Mouse (Mus musculus): Measurements from ENCODE around the gene Gpr50. TPM values are rescaled to one million over a fixed set of nuclear protein-coding genes. Genes with fewer than 3 reads are reported as not detected.

Gpr50 gene
- total RNA-seq (2022), result under 1 TPM in 2 of 4 experiments, not detected in 2; 0.14 to 0.64 TPM

DNA sequence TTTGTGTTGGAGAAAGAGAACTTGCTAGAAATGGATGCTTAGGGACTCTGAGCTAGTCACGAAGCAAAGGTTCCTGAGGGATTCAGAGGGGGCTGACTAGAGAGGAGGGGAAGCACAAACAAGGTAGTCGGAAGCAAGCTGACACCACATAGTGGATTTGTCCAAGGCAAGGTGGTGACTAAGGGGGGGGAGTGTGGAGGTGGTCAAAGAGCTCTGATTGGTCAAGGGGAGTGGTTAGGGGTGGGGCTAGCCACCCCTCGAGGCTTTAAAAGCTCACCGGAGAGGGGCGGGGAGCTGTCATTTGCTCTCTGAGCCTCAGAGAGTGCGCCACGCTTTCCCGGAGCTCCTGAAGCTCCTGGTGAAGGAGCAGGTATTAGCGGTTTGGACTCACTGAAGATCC is at the start of gene Gpr50:
Gene Gpr50 (plus strand): TSS at position 294 of the 400 bp plus-strand sequence.
- no peak for DNase-seq (ENCODE audit: low spot score in 2 of 2)

DNA sequence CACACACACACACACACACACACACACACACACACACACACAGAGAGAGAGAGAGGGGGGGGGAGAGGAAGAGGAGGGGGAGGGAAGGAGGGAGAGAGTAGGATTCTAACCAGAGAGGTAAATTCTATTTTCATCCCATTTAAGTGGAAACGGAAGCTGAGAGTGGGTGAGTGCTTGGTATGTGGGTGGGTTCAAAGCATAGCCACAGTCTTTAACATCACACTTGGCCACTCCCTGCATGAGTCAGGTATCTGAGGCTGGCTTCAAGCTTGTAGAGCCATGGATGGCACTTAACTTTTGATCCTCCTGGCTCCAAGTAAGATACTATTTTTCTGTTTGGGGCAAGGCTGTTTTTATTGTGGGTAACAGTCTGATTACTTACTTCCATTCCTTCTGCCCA is 41.2 kb upstream of the Gpr50 start:
- DNase-seq (ENCODE audit: low spot score in 2 of 2), result no peak

DNA sequence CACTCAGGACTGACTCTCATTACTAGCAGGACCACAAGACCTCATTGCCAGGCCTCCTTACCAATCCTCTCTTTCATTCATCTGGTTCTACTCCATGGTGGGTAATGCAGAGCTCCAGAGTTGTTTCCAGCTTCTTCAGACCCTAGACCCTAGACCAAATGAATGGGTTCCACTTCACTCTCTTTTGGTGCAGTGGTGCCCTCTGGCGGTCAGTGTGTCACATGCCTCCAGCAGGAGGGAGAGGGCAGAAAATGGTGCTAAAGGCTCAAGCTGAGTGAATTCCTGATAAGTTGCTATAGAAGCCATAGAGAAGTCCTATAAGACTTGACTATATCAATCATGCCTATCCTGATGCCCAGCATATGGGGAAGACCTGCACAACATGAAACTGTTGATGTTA is 39.6 kb upstream of the Gpr50 start:
- no peak for DNase-seq (ENCODE audit: low spot score in 2 of 2)

DNA sequence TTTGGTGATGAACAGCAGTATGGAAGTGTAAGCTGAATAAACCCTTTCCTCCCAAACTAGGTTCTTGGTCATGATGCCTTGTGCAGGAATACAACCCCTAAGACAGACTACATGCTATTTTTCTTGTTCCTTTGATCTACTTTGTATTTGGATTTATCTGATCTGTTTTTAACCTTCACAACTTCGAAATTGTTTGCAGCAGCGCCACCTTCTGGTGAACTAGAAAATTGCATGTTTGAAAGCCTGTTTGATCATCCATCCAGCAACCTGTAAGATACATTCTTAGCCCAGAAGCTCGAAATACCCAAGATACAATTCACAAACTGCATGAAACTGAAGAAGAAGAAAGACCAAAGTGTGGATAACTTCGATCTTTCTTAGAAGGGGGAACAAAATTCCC is 35.2 kb upstream of the Gpr50 start:
- DNase-seq (ENCODE audit: low spot score in 2 of 2), result peak in 1 of 2 experiments; percentile 56

DNA sequence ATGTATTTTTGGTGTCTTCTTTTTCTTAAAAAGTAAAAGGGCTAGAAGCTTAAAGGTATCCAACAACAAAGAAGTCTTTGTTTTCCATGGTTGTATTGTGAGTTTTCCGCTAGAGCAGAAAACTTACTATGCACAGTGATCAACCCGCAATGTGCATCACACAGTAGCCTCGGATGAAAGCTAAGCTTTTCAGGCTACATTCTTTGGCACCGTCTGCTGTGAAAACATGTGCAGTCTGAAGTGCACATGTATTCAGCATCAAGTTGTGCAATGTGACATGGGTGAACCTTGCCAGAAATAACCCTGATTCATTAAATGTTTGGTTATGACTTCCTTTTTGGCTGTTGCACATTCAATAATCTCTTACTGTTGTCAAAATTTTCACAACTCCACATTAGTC is 32.8 kb upstream of the Gpr50 start:
- DNase-seq (ENCODE audit: low spot score in 2 of 2), result no peak

DNA sequence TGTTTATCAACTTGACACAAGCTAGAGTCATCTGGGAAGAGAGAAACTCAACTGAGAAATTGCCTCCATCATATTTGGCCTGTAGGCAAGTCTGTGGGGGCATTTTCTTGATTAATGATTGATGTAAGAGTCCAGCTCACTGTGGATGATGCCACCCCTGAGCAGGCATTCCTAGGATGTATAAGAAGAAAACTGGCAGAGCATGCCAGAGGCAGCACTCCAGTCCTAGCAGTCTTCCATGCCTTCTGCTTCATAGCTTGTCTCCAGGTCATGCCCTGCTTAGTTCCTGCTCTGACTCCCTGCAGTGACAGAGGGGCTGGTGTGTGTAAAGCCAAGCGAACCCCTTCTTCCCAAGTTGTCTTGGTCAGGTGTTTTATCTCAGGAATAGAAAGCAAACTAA is 32.3 kb upstream of the Gpr50 start:
- DNase-seq (ENCODE audit: low spot score in 2 of 2), result no peak

DNA sequence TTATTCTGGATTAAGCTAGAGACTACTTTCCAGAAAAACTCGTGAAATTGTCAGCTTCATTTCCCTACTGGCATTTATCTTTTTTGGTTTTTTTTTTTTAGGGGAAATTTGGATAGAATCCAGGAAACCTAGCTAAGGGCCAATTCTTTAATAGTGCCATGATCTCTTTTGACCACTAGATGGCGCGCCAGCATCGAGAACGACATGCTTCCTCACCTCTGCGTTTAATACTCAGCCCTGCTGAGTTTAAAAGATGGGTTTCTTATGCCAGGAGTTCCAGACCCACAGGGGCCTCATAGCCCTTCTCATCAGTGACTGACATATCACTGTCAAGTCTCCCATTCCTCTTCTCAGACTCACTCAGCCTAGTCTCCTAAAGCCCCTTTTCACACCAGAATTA is 15.5 kb upstream of the Gpr50 start:
- peak; percentile 12 to 63 for DNase-seq (ENCODE audit: low spot score in 2 of 2)

DNA sequence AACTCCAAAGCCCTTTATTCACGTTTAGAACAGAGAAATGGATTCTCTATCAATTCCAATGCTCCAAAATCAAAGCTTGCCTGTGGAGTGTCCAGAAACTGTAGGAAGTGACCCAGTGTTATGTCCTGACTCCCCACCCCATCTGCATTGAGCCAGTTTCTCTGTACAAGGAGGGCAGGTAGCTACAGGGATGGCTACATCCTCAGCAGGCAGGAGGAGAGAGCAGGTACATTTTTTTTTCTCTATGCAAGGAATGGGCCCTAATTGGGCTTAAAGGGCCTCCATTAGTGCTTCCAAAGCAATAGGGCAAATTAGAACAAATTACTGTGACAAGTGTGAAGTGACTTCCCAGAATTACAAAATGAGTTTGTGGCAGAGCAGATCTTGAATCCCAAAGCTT is 15.0 kb upstream of the Gpr50 start:
- DNase-seq (ENCODE audit: low spot score in 2 of 2), result no peak

DNA sequence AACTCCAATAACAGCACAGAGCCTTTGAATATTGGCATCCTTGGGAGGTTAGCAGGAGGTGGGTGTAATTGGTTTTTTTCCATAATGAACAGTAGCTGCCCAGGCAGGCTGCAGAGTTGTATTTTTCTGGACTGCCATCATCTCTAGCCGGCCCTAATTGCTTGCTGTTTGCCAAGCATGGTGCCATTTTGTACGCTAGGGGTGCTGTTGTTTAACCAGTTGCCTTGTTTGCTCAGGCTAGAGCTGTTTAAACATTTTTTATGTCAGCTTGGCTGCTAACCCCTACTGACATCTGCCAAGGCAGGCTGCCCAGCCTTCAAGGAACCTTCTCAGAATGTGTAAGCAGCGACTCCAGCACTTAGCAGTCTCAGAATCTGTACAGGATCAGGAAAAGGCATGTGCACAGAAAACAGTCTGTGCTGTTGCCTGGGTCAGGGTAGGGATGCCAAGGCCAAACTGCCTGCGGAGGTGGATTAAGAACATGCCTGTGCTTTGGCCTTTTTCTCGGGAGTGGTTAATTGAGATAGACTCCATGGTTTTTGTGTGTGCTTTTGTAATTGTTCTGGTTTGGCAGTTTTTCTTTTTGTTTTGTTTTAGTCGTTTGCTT is 14.5 kb upstream of the Gpr50 start:
- peak; percentile 66 to 77 for DNase-seq (ENCODE audit: low spot score in 2 of 2)

DNA sequence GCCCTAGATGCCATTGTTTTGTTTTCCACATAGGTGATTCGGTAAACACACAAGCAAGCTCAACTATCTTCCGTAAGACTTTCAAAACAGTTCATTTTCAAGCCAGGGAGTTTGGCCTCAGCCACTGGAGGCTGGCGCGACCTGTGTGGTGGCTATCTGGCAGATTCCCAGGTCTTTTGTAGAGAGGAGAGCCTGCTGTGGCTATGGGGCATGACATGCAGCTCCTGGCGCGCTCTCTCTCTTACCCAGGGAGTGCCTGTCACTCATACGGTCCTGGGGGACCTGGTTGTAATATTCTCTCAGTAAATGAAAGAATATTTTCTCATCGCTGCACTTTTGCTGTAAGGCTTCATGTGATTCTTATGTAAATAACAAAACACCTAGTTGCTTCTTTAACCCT is 13.5 kb upstream of the Gpr50 start:
- DNase-seq (ENCODE audit: low spot score in 2 of 2), result no peak

DNA sequence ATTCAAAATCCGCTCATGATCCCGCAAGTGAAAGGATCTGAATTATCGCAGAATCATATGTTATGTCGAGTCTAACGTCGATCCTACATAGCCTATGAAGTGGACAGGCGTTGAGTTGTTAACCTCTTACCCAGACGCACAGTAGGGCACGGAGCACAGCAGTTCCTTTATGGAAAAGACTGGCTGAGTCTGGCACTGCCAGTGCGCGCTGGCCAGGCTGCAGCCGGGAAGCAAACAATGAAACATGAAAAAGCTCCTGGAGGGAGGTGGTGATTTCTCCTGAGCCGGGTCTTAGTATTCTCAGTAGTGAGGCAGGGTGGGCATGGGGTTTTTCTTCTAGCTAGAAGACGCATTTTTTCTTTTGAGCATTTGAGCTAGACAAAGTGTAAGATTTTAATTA is 1.7 kb upstream of the Gpr50 start:
- no peak for DNase-seq (ENCODE audit: low spot score in 2 of 2)

DNA sequence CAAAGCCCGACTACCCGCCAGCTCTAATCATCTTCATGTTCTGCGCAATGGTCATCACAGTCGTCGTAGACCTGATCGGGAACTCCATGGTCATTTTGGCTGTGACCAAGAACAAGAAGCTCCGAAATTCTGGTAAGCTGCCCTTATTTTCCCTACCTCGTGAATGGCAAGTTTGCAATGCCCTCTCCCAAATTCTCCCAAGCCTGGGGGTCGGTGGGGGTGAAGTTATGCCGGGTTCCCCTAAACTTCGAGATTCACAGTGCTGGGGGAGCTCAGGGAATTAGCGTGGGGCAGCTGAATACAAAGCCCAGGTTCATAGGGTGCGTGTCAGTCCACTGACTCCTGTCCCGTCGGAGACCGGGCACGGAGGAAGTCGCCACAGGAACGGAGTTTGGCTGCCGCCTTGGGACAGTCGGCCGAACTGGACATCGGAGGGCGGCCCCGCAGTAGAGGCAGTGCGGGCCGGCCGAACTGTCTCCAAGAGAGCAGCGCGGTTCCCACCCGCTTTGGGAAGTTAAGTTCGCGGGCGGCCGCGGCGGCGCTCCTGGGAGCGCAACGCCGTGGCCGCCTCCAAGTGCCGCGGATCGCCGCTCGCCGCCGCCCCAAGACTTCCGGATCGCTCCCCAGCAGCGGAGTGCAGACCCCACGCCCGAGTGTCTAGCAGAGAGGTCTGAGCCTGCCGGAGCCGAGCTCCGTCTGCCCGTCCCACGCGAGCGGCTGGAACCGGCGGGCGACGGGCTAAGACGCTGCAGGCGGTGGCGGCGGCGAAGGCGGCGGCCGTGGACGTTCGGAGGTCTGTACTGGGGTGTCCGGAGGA is 612 bp downstream of the Gpr50 start:
- no peak for DNase-seq (ENCODE audit: low spot score in 2 of 2)

DNA sequence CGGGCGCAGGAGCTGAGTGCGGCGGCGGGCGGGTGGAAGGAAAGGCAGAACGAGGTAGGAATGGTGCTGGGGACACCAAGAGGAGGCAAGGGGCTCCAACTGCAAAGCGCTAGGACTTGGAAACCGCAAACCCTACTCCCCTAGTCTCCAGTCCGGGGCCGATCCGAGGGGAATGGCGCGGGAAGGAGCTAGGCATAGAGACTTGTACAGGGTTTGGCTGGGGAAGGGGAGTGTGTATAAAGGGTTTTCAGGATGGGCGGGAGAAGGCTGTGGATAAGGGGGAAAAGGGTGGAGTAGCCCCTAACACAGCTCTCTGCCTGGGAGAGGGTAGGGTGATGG is 1.2 kb downstream of the Gpr50 start:
- DNase-seq (ENCODE audit: low spot score in 2 of 2), result no peak

DNA sequence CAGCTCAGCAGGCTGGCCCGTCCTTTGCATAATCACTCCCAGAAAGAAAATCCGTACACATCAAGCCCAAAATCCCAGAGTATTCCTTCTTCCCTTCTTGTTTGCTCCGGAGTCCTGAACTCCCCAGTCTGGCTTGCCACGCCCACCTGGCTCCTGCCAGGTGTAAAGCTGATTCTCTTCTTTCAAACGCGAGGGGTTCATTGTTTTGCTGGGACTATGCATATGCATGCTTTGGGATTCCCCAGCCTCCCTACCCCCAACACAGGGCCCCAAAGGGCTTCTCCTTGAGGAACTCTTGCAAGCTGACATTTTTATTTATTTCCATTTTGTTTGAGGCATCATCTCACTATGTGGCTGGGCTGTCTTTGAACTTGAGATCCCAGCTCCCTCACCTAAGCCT is 6.8 kb downstream of the Gpr50 start:
- no peak for DNase-seq (ENCODE audit: low spot score in 2 of 2)

DNA sequence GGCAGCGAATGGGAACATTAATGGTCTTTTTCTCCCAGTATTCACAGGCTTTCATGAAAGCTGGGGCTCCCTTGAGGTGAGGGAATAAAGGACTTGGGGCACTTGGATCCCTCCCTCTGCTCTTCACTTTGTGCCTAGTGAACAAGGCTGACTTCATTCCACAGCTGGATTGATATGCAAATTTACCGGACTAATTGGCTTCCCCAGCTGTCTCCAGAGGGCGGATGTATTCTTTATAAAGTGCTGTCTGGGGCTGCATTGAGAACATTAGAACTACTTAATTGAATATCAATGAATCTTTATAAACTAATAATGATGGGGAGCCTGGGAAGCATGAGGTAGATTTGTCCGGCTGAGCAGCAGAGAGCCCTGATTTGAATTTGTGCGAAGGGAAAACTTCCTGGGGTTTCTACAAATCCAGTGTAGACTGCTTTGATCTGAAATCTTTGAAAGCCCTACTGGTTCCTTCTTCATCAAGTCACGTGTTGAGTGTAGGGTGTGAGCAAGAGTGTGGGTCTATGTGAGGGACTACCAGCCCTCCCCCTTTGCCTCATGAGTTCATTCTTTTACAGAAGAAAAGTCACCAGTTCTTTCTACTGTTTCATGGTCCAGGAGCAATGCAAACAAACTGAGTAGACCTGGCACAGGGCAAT is 37.5 kb downstream of the Gpr50 start:
- no peak for DNase-seq (ENCODE audit: low spot score in 2 of 2)

Other genes starting within 250 kb of the Gpr50 start
- gene Cd99l2, start 170.8 kb upstream of the Gpr50 start, total RNA-seq (2022), result 10 to 100 TPM; 51.3 to 57.8 (median 56.4) TPM
- gene Hmgb3, start 107.7 kb upstream of the Gpr50 start, total RNA-seq (2022), result 10 to 100 TPM; 11.6 to 19.2 (median 13.2) TPM
- 10 to 100 TPM; 35.1 to 40.5 (median 37.9) TPM for gene Vma21, start 152.3 kb downstream of the Gpr50 start, total RNA-seq (2022)